Mouse (Mus musculus) T-cell, adult 2 months (primary cell): ENCODE data around the gene Slc35f1.

Experiments used
- DNase-seq: peaks from one replicate; pipeline ENCODE4 v3.0.0; 2022; ENCODE audit warnings: low spot score

Gene Slc35f1

DNA sequence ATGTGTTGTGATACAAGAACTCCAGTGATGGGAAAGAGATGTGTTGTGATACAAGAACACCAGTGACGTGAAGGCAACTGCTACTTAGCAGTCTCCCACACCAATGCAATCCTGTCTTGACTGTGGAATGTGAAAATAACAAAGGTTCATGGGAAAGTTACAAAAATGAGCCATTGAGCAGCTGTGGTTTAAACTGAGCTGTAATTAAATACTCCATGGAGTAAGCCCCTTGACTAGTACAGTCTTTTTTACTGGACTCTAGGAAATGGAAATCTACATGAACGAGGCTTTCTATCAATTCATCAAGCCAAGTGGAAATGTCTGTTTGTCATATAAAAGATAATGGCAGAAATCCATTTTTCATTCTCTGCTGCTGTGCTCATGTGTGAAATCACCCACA lies 411.1 kb downstream of the Slc35f1 start:
- no peak for DNase-seq

DNA sequence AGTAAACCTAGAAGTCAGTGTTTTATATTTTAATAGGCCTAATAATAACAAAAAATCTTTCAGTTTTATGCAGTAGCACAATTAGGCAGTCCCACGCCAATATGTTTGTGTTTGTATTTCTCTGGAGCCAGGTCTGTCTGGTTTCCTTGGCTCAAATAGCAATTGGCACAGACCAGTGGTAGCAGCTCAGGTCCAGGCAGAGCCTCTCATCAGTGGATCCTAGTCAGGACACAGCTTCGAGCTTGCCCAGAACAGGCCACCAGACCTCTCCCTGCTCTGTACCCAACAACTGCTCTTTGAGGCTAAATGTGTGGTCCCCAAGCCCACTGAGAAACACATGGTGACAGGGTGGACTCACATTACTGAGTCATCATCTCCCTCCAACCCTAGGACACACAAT lies 412.1 kb downstream of the Slc35f1 start:
- no peak for DNase-seq

DNA sequence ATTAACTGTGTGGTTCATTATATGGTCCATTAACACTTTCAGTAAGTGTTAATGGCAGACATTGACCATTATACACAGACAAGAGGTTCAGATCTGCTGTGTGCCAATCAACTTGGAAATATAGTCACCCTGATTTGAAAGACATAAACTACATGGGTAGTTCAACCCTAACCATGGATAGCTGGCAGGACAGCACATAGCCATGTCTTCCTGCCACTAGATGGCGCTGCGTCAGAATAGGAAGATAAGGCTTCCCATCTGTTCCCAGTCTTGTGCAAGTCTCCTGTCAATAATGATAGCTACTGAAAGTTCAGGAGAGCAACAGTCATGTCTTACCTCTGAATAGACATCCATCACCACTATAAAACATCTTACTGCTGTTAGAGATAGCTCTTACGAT lies 424.7 kb downstream of the Slc35f1 start:
- no peak for DNase-seq

GRCm38 (mm10) chr10:53115673-53116398 lies 425.5 kb downstream of the Slc35f1 start:
- no peak for DNase-seq

GRCm38 (mm10) chr10:53120608-53121007 lies 430.3 kb downstream of the Slc35f1 start:
- DNase-seq, result no peak

GRCm38 (mm10) chr10:53124365-53124764 lies 434.0 kb downstream of the Slc35f1 start:
- DNase-seq, result no peak

DNA sequence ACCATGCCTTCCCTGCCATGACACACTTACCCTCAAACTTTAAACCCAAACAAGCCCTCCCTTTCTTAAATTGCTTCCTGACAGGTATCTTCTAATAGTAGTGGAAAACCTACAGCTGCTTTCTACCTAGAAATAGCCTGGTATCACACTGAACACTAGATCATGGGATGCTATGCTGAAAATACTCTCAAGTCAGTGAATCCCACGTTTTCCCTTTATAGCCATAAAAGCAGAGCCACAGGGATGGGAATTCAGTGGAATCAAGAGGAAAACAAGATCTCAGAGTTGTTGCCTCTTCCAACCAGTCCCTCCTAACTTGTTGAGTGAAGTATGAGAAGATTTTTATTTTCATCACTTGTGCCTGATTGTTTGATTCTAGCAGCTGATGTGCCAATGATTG lies 442.4 kb downstream of the Slc35f1 start:
- DNase-seq, result no peak

- DNase-seq, result no peak
These were observed 460.0 kb downstream of the Slc35f1 start for GRCm38 (mm10) chr10:53150321-53150720.

GRCm38 (mm10) chr10:53150916-53151315 lies 460.6 kb downstream of the Slc35f1 start:
- DNase-seq, result no peak

DNA sequence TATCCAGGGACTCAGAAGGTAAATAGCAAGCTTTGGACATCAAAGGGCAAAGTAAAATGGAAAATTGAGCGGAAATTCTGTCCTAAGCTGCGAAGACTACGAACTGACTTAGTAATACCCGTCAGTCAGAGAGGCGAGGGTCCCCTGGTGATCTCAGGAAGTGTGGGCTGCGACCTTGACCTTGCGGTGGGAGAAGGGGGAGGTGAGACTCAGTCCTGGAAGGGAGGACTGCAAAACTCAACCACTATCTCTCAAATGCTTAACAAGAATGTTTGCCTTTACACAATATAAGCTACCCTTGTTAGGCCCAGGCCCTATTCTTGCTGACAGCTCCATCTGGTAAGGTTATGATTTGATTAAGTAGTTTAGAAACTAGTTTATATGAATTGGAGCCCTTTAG lies 466.0 kb downstream of the Slc35f1 start:
- DNase-seq, result no peak

- no peak for DNase-seq
These were observed 467.4 kb downstream of the Slc35f1 start for GRCm38 (mm10) chr10:53157740-53158139.
